Mouse (Mus musculus): ENCODE data around the gene Pold4.

Gene Pold4

GRCm38 (mm10) chr19:4279487-4279886 is 47.8 kb downstream of the Pold4 start:
- DNase-seq (ENCODE audit: low spot score): no peak

GRCm38 (mm10) chr19:4280425-4280824 is 48.7 kb downstream of the Pold4 start:
- DNase-seq (ENCODE audit: low spot score): no peak

GRCm38 (mm10) chr19:4282898-4283553 is 51.3 kb downstream of the Pold4 start, which contains the start of gene Ankrd13d:
TSS of gene Ankrd13d (minus strand) at chr19:4283137.
- peak; percentile 89 for DNase-seq (ENCODE audit: low spot score)

All from yolk sac, embryonic 10.5 days (tissue).